Mouse (Mus musculus) stomach, embryonic 14.5 days (tissue): ENCODE results near the gene Lmna. TPM values are rescaled to one million over a fixed set of nuclear protein-coding genes. Genes with fewer than 3 reads are reported as not detected.

Experiments used
- ATAC-seq: fragments of 200-750 bp; cut with Nextera tagmentation; 2 replicates; pipeline ENCODE4 v1.8.0; 2017; ENCODE audit warnings: low read depth, moderate TSS enrichment; ENCODE audit not compliant: insufficient number of reproducible peaks, insufficient read depth, low FRiP score
- H3K27ac ChIP-seq: fragments of 300-500 bp; sonication (generic); 2 replicates; pipeline ENCODE4 v1.5.1; 2014; ENCODE audit warnings: mild to moderate bottlenecking, low read length, moderate library complexity, mixed read lengths
- H3K27me3 ChIP-seq: fragments of 300-500 bp; sonication (generic); 2 replicates; pipeline ENCODE4 v1.6.1; 2014; ENCODE audit warnings: low read length, control low read depth, mixed read lengths; ENCODE audit not compliant: control insufficient read depth, insufficient read depth
- H3K36me3 ChIP-seq: fragments of 300-500 bp; sonication (generic); 2 replicates; pipeline ENCODE4 v1.6.1; 2014; ENCODE audit warnings: mild to moderate bottlenecking, control low read depth, low read length, moderate library complexity, mixed read lengths; ENCODE audit not compliant: control insufficient read depth, insufficient read depth
- H3K4me1 ChIP-seq: fragments of 300-500 bp; sonication (generic); 2 replicates; pipeline ENCODE4 v1.6.1; 2014; ENCODE audit warnings: low read length, control low read depth, mixed read lengths; ENCODE audit not compliant: control insufficient read depth, insufficient read depth
- H3K4me2 ChIP-seq: fragments of 300-500 bp; sonication (generic); replicated peaks from 2 replicates; pipeline ENCODE4 v1.6.1; 2014; ENCODE audit warnings: low read depth, low read length, control low read depth
- H3K4me3 ChIP-seq: fragments of 300-500 bp; sonication (generic); 2 replicates; pipeline ENCODE4 v1.5.1; 2014; ENCODE audit warnings: low read depth, low read length, control low read depth
- H3K9ac ChIP-seq: fragments of 300-500 bp; sonication (generic); replicated peaks from 2 replicates; pipeline ENCODE4 v1.6.1; 2014; ENCODE audit warnings: low read depth, mild to moderate bottlenecking, control low read depth, low read length, moderate library complexity, mixed read lengths
- H3K9me3 ChIP-seq: fragments of 300-500 bp; sonication (generic); 2 replicates; pipeline ENCODE4 v1.6.1; 2016; ENCODE audit warnings: low read depth, low read length, control low read depth; ENCODE audit not compliant: control insufficient read depth
- WGBS: fragments of 180-500 bp; shearing (Covaris S2); extraction: QIAGEN DNeasy Blood & Tissue Kit; methylation state at CpG from one replicate; pipeline ENCODE4 v1.1.7; 2014; 5-methylcytosine and 5-hydroxymethylcytosine counted together
- polyA plus RNA-seq: library from polyadenylated mRNA; unstranded; fragments of >200 nt; fragmentation: Nextera tagmentation; extraction: Ambion mirVana; gene quantifications from 2 replicates; pipeline ENCODE4 v1.2.1, GENCODE M21; 2014

Gene Lmna
- polyA plus RNA-seq, 1 experiment from 2014 or later, result 128 TPM

GRCm38 (mm10) chr3:88543174-88543573 is 33.4 kb upstream of the Lmna start:
- Histone ChIP-seq H3K4me2 (no peak overlapping the region), H3K36me3 (peaks cover 15% of the 10 kb centered on the region), H3K4me1 (peaks cover 17% of the 10 kb centered on the region; the same call in 1 of the 2 replicates), H3K4me3 (no peak overlapping the region), H3K9me3 (no peaks in the 10 kb centered on the region), H3K9ac (no peak overlapping the region), H3K27ac (no peak overlapping the region), H3K27me3 (no peaks in the 10 kb centered on the region)
- WGBS, result 84% methylated on average over 8 of the region's 8 CpGs
- no peak for ATAC-seq

GRCm38 (mm10) chr3:88542486-88542885 is 32.7 kb upstream of the Lmna start:
- no peaks in the 10 kb centered on the region for H3K9me3 ChIP-seq
- H3K27ac ChIP-seq, result no peak overlapping the region
- no peak overlapping the region for H3K9ac ChIP-seq
- ATAC-seq, result no peak
- H3K4me1 ChIP-seq, result peaks cover 23% of the 10 kb centered on the region; the same call in 1 of the 2 replicates
- peaks cover 22% of the 10 kb centered on the region for H3K36me3 ChIP-seq
- H3K4me3 ChIP-seq, result no peak overlapping the region
- no peak overlapping the region for H3K4me2 ChIP-seq
- 50% methylated on average over 4 of the region's 4 CpGs for WGBS
- no peaks in the 10 kb centered on the region for H3K27me3 ChIP-seq

- no peaks in the 10 kb centered on the region for H3K9me3 ChIP-seq
- H3K36me3 ChIP-seq, result peaks cover 28% of the 10 kb centered on the region
- peaks cover 29% of the 10 kb centered on the region for H3K4me1 ChIP-seq
- WGBS, result 63% methylated on average over 7 of the region's 7 CpGs
- no peak for ATAC-seq
- no peaks in the 10 kb centered on the region for H3K27me3 ChIP-seq
- no peak overlapping the region for H3K4me3 ChIP-seq
- no peak overlapping the region for H3K4me2 ChIP-seq
- no peak overlapping the region for H3K9ac ChIP-seq
- H3K27ac ChIP-seq, result no peak overlapping the region
Measured at GRCm38 (mm10) chr3:88541622-88542401, 32.1 kb upstream of the Lmna start.

- no peak overlapping the region for H3K4me2 ChIP-seq
- H3K36me3 ChIP-seq, result peaks cover 39% of the 10 kb centered on the region
- no peaks in the 10 kb centered on the region for H3K27me3 ChIP-seq
- H3K9ac ChIP-seq, result no peak overlapping the region
- H3K27ac ChIP-seq, result no peak overlapping the region
- H3K9me3 ChIP-seq, result no peaks in the 10 kb centered on the region
- 69% methylated on average over 5 of the region's 5 CpGs for WGBS
- H3K4me3 ChIP-seq, result no peak overlapping the region
- ATAC-seq, result no peak
- peaks cover 44% of the 10 kb centered on the region for H3K4me1 ChIP-seq
Measured at GRCm38 (mm10) chr3:88540085-88540484, 30.3 kb upstream of the Lmna start.

GRCm38 (mm10) chr3:88539397-88539796 is 29.6 kb upstream of the Lmna start:
- Histone ChIP-seq H3K4me1 (peaks cover 51% of the 10 kb centered on the region), H3K27ac (no peak overlapping the region), H3K9ac (no peak overlapping the region; the same call in 1 of the 2 replicates), H3K4me2 (no peak overlapping the region), H3K4me3 (no peak overlapping the region), H3K9me3 (no peaks in the 10 kb centered on the region), H3K27me3 (no peaks in the 10 kb centered on the region), H3K36me3 (peaks cover 39% of the 10 kb centered on the region)
- 29% methylated on average over 3 of the region's 3 CpGs for WGBS
- no peak for ATAC-seq

- no peak for ATAC-seq
- no peaks in the 10 kb centered on the region for H3K9me3 ChIP-seq
- peaks cover 39% of the 10 kb centered on the region for H3K36me3 ChIP-seq
- H3K4me1 ChIP-seq, result peaks cover 54% of the 10 kb centered on the region
- no peaks in the 10 kb centered on the region for H3K27me3 ChIP-seq
- 0 out of 2 replicates have a peak overlapping the region, but pooled peaks have one; percentile 7 for H3K9ac ChIP-seq
- 50% methylated on average over 9 of the region's 9 CpGs for WGBS
- H3K27ac ChIP-seq, result no peak overlapping the region
- no peak overlapping the region for H3K4me2 ChIP-seq
- no peak overlapping the region for H3K4me3 ChIP-seq
Measured at GRCm38 (mm10) chr3:88538271-88539145, 28.8 kb upstream of the Lmna start.

- no peak for ATAC-seq
- peaks cover 39% of the 10 kb centered on the region for H3K36me3 ChIP-seq
- H3K4me3 ChIP-seq, result no peak overlapping the region
- no peaks in the 10 kb centered on the region for H3K9me3 ChIP-seq
- 71% methylated on average over 6 of the region's 6 CpGs for WGBS
- no peak overlapping the region for H3K27ac ChIP-seq
- H3K9ac ChIP-seq, result no peak overlapping the region
- no peaks in the 10 kb centered on the region for H3K27me3 ChIP-seq
- H3K4me2 ChIP-seq, result peak overlapping the region; percentile 74; the same call in 1 of the 2 replicates
- H3K4me1 ChIP-seq, result peaks cover 54% of the 10 kb centered on the region
Measured at GRCm38 (mm10) chr3:88537146-88537545, 27.4 kb upstream of the Lmna start.

- Histone ChIP-seq H3K36me3 (peaks cover 39% of the 10 kb centered on the region), H3K9me3 (no peaks in the 10 kb centered on the region), H3K27ac (peak overlapping the region; percentile 58), H3K27me3 (no peaks in the 10 kb centered on the region), H3K9ac (peak overlapping the region; percentile 25; the same call in 1 of the 2 replicates), H3K4me3 (peak overlapping the region; percentile 6), H3K4me2 (peak overlapping the region; percentile 74), H3K4me1 (peaks cover 54% of the 10 kb centered on the region)
- ATAC-seq, result peak; percentile 34; the same call in 1 of the 2 replicates
- 5% methylated on average over 64 of the region's 64 CpGs for WGBS
Measured at GRCm38 (mm10) chr3:88536103-88536930, 26.6 kb upstream of the Lmna start.
